Mouse (Mus musculus): ENCODE data around the gene Dnajb2.

Dnajb2 gene
- long read RNA-seq, experiment 1, transcript Dnajb2-202 (9 exons, 1,253 nt): minor isoform, 11 of 50 reads
- long read RNA-seq, experiment 1, transcript Dnajb2-207 (10 exons, 1,855 nt): major isoform, 29 of 50 reads
- long read RNA-seq, experiment 1, partial matches to known transcripts: 3 of 50 reads
- long read RNA-seq, experiment 1, other reads (novel, unspliced or antisense): 2 of 50 reads
- long read RNA-seq, experiment 2, transcript Dnajb2-205 (2 exons, 404 nt): minor isoform, 5 of 82 reads
- long read RNA-seq, experiment 2, transcript Dnajb2-207 (10 exons, 1,855 nt): major isoform, 37 of 82 reads
- long read RNA-seq, experiment 2, transcript Dnajb2-202 (9 exons, 1,253 nt): minor isoform, 16 of 82 reads
- long read RNA-seq, experiment 2, partial matches to known transcripts: 10 of 82 reads
- long read RNA-seq, experiment 2, other reads (novel, unspliced or antisense): 10 of 82 reads

- intact Hi-C loops (cut with DNase I): no loop called here
Observed at GRCm38 (mm10) chr1:75236117-75237050, at the start of gene Dnajb2. Gene Dnajb2, plus strand, starts transcription at chr1:75236406.

- intact Hi-C loops (cut with DNase I): no loop called here
Observed at GRCm38 (mm10) chr1:75187126-75187525, 49.1 kb upstream of the Dnajb2 start.

- intact Hi-C loops (cut with DNase I): no loop called here
Observed at GRCm38 (mm10) chr1:75187914-75188483, 48.2 kb upstream of the Dnajb2 start.

GRCm38 (mm10) chr1:75190577-75190976, 45.6 kb upstream of the Dnajb2 start:
- intact Hi-C loops (cut with DNase I): no loop called here

GRCm38 (mm10) chr1:75191258-75191621, 45.0 kb upstream of the Dnajb2 start:
- intact Hi-C loops (cut with DNase I): no loop called here

- intact Hi-C loops (cut with DNase I): no loop called here
Observed at GRCm38 (mm10) chr1:75191622-75192402, 44.4 kb upstream of the Dnajb2 start, which contains the start of the genes Ankzf1 and Atg9a. Gene Ankzf1, plus strand, starts transcription at chr1:75192151. Gene Atg9a, minus strand, starts transcription at chr1:75192196.

GRCm38 (mm10) chr1:75192452-75192851, 43.8 kb upstream of the Dnajb2 start:
- intact Hi-C loops (cut with DNase I): no loop called here

- intact Hi-C loops (cut with DNase I): no loop called here
Observed at GRCm38 (mm10) chr1:75201236-75201635, 35.0 kb upstream of the Dnajb2 start.

GRCm38 (mm10) chr1:75208967-75209678, 27.1 kb upstream of the Dnajb2 start:
- intact Hi-C loops (cut with DNase I): no loop called here

GRCm38 (mm10) chr1:75210136-75211087, 25.8 kb upstream of the Dnajb2 start, which contains the start of the genes Glb1l and Stk16:
Gene Glb1l, minus strand, starts transcription at chr1:75210813.
Gene Stk16, plus strand, starts transcription at chr1:75210838.
- intact Hi-C loops (cut with DNase I): no loop called here

GRCm38 (mm10) chr1:75211141-75211708, 25.0 kb upstream of the Dnajb2 start:
- intact Hi-C loops (cut with DNase I): no loop called here

GRCm38 (mm10) chr1:75212542-75212941, 23.7 kb upstream of the Dnajb2 start:
- intact Hi-C loops (cut with DNase I): no loop called here

- intact Hi-C loops (cut with DNase I): no loop called here
Observed at GRCm38 (mm10) chr1:75213096-75213495, 23.1 kb upstream of the Dnajb2 start.

- intact Hi-C loops (cut with DNase I): no loop called here
Observed at GRCm38 (mm10) chr1:75214442-75214841, 21.8 kb upstream of the Dnajb2 start.

- intact Hi-C loops (cut with DNase I): no loop called here
Observed at GRCm38 (mm10) chr1:75214886-75215285, 21.3 kb upstream of the Dnajb2 start.

- intact Hi-C loops (cut with DNase I): no loop called here
Observed at GRCm38 (mm10) chr1:75215785-75216184, 20.4 kb upstream of the Dnajb2 start.

- intact Hi-C loops (cut with DNase I): no loop called here
Observed at GRCm38 (mm10) chr1:75216797-75217585, 19.2 kb upstream of the Dnajb2 start.

- intact Hi-C loops (cut with DNase I): no loop called here
Observed at GRCm38 (mm10) chr1:75217893-75218226, 18.3 kb upstream of the Dnajb2 start.

Measured in adrenal gland (tissue).